Mouse (Mus musculus): ENCODE measurements at regions not wholly inside any gene's neighbourhood (a gene's known extent, or its start where the extent isn't known, plus 50 kb on each side); places are given as distances from the start of the nearest gene placed in this dataset.
"Not testable (repeated sequence)": the region's sequence is repeated elsewhere in the genome, so short reads cannot be mapped to it uniquely, and the experiment has no call there.

GRCm38 (mm10) chr2:84042793-84043192, 52.4 kb downstream of the Gm13691 start:
- DNase-seq (ENCODE audit: low read depth, low spot score), result no peak

DNA sequence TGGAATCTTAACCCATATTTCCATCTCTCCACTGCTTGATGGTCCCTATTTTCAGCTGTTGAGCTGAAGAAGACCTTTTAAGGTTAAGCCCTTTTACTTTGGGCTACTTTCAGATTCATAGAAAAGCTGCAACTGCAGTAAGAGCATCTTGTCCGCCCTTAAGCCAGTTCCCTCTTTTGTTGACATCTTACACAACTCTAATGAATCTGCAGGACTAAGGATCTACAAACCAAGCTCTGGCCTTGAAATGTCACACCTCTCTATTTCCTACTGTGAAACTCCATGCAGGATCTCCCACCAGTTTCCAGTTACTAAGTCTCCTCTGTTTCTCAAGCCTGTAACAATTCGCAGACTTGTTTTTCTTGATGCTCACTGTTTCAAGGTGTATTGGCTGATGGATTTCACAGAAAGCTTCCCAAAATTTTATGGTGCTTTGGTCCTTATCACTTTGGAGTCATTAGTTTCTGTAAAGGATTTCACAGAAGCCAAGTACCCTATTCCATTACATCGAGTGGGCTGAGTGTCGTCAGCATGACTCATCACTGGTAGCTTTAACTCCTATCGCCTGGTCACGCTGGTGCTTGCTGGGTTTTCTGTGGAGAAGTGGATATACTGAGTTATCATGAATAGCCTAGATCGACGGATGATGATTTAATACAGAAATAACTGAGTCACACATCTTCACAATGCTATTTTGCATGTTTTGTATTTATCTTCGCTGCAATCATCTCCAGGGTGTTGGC, 58.2 kb downstream of the Gm13691 start:
- DNase-seq (ENCODE audit: low read depth, low spot score), result no peak

DNA sequence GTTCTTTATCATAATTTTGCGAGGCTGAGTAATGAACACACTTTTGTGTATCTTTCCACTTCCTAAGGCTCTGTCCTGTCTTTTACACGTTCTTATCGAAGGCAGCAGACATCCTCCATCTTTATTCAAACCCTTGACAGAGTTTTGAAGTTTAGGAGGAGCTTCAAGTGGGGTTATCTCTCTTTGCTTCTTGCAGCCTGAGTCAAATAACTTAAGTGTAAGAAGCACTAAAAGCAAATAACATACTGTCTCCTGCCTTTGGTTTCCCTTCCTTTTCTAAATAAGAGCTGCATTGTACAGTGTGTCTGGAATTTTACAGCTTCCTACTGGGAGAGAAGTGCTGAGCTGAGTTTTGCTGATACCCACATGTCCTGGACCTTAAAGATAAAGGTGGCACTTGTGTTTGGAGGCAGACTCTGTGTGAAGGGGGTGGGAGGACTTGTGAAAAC, 61.6 kb downstream of the Gm13691 start:
- DNase-seq (ENCODE audit: low read depth, low spot score), result no peak

DNA sequence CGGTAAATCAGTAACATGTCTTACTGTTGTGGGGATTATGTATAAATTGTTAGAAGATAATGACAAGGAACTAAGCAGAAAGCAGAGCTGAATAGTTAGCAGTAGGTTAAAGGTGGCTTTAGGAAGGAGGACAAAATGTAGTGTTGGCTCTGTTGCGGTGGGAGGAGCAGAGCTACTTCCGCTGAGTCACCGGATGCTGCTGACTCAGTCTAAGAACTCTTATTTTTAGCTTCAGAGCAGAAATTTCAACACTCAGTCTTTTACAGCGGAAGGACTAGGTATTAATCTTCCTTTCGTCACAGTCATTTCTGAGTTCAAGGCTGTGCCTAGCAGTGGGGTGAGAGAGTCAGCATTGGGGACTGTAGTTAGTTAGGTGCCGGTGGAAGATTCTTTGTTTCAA, 68.9 kb downstream of the Gm13691 start:
- no peak for DNase-seq (ENCODE audit: low read depth, low spot score)

- DNase-seq (ENCODE audit: low read depth, low spot score), result no peak
Observed at GRCm38 (mm10) chr2:84061221-84061620, 70.9 kb downstream of the Gm13691 start.

DNA sequence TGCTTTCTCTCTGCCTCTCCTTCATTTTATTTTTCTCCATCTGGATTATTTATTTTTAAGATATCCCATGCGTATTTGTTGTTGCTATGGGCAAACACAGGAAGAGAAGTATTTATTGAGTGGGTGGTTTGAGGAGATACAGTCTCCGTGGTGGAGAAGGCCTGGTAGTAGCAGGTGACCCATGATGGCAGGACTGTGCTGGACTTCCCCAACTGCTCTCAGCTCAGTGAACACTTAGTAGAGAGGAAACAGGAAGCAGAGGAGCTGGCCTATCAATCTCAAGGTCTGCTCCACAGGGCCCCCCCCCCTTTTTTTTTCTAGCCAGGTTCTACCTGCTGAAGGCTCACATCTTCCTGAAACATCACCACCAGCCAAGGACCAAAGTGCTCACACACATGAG, 74.0 kb downstream of the Gm13691 start:
- DNase-seq (ENCODE audit: low read depth, low spot score), result no peak

DNA sequence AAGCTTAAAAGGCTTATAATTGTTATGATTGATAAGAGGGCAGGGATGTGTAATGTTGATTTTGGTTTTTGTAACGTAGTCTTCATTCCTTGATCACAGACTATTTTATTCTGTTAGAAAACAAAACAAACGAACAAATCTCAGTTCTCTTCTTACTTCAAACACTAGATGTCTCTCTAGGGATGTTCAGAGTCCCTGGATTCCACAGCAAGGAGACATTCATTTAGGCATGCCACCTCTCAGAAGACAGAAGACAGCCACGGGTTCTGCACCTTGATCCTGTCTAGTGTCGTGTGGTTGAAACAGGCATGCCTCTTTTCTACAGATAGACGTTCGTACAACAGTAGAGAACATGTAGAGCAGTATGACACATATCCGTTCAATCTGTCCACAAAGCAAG, 74.7 kb downstream of the Gm13691 start:
- DNase-seq (ENCODE audit: low read depth, low spot score), result peak; percentile 11

DNA sequence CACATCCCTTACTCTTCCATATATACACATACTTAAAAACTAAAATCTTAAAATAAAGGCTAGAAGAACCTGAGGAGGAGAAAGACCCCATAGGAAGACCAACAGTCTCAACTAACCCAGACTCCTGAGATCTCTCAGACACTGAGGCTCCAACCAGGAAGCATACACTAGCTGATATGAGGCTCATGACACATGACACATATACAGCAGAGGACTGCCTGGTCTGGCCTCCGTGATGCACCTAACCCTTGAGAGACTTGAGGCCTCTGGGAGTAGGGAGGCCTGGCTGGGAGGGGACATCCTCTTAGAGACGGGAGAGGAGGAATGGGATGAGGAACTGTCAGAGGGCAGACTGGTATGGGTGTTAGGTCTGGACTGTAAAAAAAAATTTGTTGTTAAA, 75.4 kb downstream of the Gm13691 start:
- no peak for DNase-seq (ENCODE audit: low read depth, low spot score)

GRCm38 (mm10) chr2:84066151-84066693, 75.9 kb downstream of the Gm13691 start:
- DNase-seq (ENCODE audit: low read depth, low spot score), result no peak

- DNase-seq (ENCODE audit: low read depth, low spot score), result no peak
Observed at GRCm38 (mm10) chr2:84066785-84067526, 76.6 kb downstream of the Gm13691 start.

DNA sequence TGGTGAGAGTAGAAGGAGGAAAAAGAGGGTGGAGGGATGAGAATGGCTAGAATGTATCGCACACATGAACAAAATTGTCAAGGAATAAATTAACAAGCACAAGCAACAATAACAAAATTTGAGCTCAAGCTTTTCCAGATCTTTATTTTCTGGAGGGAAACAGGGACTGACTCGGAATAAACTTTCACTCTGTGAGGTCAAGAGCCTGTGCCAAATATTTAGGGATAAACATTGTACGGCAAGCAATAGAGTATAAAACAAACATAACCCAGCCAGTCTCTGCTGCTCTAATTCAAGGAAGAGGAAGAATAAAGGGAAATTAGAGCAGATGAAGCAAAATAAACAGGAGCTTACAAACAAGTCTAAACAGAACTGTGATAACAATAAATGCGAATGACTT, 78.3 kb downstream of the Gm13691 start:
- DNase-seq (ENCODE audit: low read depth, low spot score), result no peak

DNA sequence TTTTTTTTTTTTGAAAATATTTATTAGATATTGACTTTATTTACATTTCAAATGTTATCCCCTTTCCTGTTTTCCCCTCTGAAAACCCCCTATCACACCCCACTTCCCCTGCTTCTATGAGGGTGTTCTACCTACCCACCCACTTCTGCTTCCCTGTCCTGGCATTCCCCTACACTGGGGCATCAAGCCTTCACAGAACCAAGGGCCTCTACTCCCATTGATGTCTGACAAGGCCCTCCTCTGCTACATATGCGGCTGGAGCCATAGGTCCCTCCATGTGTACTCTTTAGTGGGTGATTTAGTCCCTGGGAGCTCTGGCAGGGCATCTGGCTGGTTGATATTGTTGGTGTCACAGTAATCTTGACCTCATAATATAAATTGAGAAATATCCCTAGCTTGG, 79.1 kb downstream of the Gm13691 start:
- DNase-seq (ENCODE audit: low read depth, low spot score), result not testable (repeated sequence)

GRCm38 (mm10) chr2:84072881-84073583, 82.7 kb downstream of the Gm13691 start:
- no peak for DNase-seq (ENCODE audit: low read depth, low spot score)

- no peak for DNase-seq (ENCODE audit: low read depth, low spot score)
Observed at GRCm38 (mm10) chr2:84075944-84076343, 85.6 kb downstream of the Gm13691 start.

GRCm38 (mm10) chr2:84079284-84079683, 88.9 kb downstream of the Gm13691 start:
- DNase-seq (ENCODE audit: low read depth, low spot score), result no peak

- DNase-seq (ENCODE audit: low read depth, low spot score), result no peak
Observed at GRCm38 (mm10) chr2:84080228-84080627, 89.9 kb downstream of the Gm13691 start.

DNA sequence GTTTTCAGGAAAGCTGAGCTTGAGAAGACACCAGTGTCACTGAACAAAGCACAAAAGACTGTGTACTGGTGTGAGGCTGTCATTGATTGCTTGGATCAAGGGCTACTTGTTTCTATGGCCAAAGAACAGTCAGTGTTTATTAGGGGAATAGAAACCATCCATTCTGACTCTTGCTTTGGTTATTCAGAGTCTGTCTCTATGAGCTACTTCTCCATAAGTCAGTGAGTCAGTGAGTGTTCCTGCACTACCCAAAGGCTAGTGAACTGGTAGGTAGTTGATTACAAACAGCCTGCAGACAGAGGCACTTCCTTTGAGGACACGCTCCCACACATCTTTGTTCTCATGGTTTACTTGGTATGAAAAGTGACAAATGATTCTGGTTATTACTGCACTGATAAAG, 104.4 kb downstream of the Gm13691 start:
- DNase-seq (ENCODE audit: low read depth, low spot score), result no peak

DNA sequence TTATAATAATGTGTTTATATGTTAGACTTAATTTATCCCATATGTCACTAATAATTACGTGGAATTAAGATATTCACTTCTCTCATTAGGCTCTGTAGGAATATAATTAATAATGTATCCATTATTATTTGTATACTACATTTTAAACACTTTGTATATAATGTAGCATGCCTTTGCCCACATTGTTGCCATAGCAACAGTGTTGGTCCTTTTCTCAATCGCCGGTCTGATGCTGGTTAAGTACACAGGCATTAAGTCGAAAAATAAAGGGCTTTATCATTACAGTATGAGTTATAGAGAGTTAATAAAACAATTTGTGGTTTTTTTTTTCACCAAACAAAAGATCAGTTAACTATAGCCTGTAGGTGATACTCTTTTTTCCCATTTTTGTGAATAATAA, 108.4 kb downstream of the Gm13691 start:
- DNase-seq (ENCODE audit: low read depth, low spot score), result no peak

- no peak for DNase-seq (ENCODE audit: low read depth, low spot score)
Observed at GRCm38 (mm10) chr2:84113562-84113961, 123.2 kb downstream of the Gm13691 start.

DNA sequence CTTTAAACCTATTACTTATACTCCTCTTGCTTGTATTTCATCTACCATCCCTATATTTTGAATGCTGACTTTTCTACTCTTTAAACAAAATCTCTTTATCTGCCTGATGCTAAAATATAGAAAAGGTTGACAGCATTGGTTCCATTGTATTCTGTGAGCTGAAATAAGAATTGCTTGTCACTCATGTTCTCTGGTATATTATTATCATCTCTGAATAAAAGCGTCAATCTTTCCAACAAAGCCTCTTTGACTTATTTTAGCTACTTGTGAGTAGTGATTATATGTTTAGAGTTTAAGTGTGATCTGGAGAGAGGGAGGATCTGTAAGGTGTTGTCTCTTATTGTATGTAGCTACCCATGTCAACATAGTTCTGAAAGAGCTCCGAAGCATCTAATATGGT, 129.5 kb downstream of the Gm13691 start:
- DNase-seq (ENCODE audit: low read depth, low spot score), result no peak

GRCm38 (mm10) chr2:84127586-84127985, 137.2 kb downstream of the Gm13691 start:
- DNase-seq (ENCODE audit: low read depth, low spot score), result no peak

DNA sequence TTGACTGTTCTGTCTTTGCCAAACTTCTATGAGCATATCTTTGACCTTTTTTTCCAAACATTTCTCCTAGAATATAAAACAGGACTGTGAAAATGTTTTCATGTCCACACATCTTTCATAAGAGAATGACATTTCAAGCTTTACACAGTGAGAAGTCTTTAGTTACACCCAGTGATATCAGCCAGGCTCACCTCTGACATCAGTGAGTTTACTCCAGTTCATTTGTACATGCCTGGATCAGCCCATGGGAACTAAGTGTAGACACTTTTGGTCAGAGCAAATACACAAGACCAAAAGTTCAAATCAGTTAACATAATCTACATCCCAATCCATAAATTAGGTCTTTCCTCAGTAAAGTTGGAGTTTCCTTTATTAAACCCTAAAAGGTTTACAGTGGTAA, 171.4 kb downstream of the Gm13691 start:
- DNase-seq (ENCODE audit: low read depth, low spot score), result no peak

All from ES-CJ7 (cell line).